Mouse (Mus musculus) splenic B cell, adult 2 months (primary cell): Measurements from ENCODE around the gene Lrg1.

Experiments
- DNase-seq: peaks from one replicate; pipeline ENCODE4 v3.0.0-alpha.2; 2011; ENCODE audit warnings: low read depth, low spot score
- H3K27me3 ChIP-seq: 2 replicates; pipeline ENCODE4 v1.6.1; 2012; ENCODE audit warnings: mild to moderate bottlenecking, low read length, moderate library complexity, mixed read lengths; ENCODE audit not compliant: control insufficient read depth, poor library complexity, insufficient read depth, severe bottlenecking
- H3K36me3 ChIP-seq: 2 replicates; pipeline ENCODE4 v1.6.1; 2012; ENCODE audit warnings: mild to moderate bottlenecking, low read length, moderate library complexity, mixed read lengths; ENCODE audit not compliant: control insufficient read depth, poor library complexity, insufficient read depth, severe bottlenecking

Lrg1 gene

GRCm38 (mm10) chr17:56144546-56144945 lies 22.7 kb upstream of the Lrg1 start:
- no peak for DNase-seq

DNA sequence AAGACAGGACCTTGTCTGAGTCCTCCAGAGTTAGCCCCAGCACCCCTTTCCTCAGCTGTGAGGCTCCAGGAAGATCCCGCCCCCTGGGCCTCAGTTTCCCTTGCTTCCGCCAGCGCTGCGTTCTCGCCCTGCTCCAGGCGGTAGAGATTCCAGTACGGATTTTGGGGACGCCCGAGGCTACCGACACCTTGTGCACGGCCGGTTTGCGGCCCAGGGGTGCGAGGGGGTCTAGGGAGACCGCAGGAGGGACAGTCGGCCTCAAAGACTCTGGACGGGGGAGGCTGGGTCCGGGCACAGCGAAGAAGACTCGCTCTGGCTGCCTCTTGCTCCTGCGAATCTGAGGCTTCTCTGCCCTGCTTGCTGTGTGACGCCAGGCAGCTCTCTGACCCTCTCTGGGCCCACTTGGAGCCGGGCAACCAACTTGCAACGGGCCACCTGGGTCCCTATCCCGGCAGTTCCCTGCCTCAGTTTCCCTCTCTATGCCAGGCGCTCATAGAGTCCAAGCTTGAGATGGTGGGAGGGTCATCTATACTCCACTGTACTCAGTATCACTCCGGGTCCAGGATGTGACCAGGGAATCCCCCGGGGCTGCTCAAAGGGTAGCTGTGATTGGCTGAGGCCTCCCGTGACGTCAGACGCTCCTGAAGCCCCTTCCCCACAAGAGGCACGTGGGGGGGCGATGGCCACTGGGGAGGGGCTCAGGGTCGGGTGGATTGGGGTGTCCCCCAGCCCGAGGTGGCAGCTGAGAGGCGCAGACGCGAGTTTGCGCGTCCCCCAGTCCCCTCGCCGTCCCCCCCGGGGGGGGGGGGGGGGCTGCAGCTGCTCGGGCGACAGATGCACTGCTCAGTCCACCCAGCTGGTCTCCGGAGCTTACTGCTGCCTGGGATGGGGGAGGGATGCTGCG lies 20.2 kb upstream of the Lrg1 start:
- DNase-seq = no peak
- no peaks in the 10 kb centered on the region for H3K36me3 ChIP-seq
- peaks cover 2% of the 10 kb centered on the region for H3K27me3 ChIP-seq

More at GRCm38 (mm10) chr17:56144546-56144945, 22.7 kb upstream of the Lrg1 start:
- H3K27me3 ChIP-seq = peaks cover 2% of the 10 kb centered on the region
- H3K36me3 ChIP-seq = no peaks in the 10 kb centered on the region

- Histone ChIP-seq H3K36me3 (no peaks in the 10 kb centered on the region), H3K27me3 (peaks cover 2% of the 10 kb centered on the region)
- peak; percentile 53 for DNase-seq
Measured at GRCm38 (mm10) chr17:56139858-56140595, 18.2 kb upstream of the Lrg1 start, which contains the start of gene Sema6b. Gene Sema6b (minus strand): TSS chr17:56140343.

- Histone ChIP-seq H3K36me3 (no peaks in the 10 kb centered on the region), H3K27me3 (peaks cover 2% of the 10 kb centered on the region)
- no peak for DNase-seq
Measured at GRCm38 (mm10) chr17:56139355-56139754, 17.6 kb upstream of the Lrg1 start.

DNA sequence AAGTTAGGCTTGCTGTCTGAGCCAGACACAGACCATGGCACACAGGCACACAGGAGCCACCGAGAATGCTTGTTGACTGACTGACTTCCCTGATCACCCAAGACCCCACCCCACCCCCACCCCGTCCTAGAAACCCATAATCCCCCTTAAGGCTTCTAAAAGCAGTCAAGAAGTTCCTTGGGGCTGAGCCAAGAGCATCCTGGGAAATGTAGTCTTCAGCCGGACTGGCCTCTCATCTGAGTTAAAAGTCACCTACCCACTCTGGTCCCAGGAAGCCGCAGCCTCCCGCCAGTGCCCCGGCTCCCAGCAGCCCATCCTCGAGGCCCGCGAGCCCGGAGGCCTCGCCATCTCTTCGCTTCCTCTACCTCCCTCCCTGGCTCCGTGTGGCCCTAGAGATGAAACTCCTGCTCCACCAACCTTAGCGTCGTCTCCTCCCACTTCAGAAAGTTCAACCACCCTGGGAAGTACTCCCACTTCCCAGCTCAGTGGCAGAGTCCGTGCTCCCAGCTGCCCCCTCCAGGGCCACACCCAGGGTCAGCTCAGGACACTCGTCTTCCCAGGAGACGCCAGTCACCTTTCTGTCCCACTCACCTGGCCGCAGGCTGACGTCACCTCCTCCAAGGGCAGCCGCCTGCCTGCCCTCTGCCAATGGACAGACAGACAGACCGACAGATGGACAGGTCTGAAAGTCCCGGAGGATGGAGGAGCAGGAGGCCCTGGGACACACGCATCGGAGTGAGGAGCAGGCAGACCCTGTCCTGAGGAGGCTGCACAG lies 16.2 kb upstream of the Lrg1 start:
- DNase-seq = no peak
- Histone ChIP-seq H3K27me3 (peaks cover 2% of the 10 kb centered on the region), H3K36me3 (no peaks in the 10 kb centered on the region)

GRCm38 (mm10) chr17:56136558-56136957 lies 14.8 kb upstream of the Lrg1 start:
- Histone ChIP-seq H3K27me3 (peaks cover 2% of the 10 kb centered on the region; the same call in 1 of the 2 replicates), H3K36me3 (no peaks in the 10 kb centered on the region)
- no peak for DNase-seq

DNA sequence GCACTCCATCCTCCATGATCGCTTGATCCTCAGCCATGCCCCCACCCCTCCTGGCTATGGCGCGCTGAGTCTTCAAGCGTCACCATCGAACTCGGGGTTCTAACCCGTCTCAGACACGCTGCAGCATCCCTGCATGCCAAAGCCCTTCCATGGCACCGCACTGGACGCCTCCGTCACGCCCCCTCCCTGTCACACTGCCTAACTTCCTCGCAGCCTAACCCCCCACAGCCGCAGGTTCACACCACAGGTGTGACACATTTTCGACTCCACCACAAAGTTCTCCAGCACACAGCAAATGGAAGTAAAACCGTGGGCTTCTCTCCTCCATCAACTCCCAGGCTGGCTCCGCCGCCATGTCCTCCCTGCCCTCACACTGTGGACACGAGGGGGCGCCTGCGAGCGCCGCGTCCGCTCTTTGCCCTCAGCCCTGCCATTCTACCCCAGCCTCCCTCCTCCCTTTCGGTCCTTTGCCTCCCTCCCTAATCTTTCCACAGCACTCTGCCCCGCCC lies 12.7 kb upstream of the Lrg1 start:
- Histone ChIP-seq H3K36me3 (no peaks in the 10 kb centered on the region), H3K27me3 (no peaks in the 10 kb centered on the region)
- peak; percentile 83 for DNase-seq

DNA sequence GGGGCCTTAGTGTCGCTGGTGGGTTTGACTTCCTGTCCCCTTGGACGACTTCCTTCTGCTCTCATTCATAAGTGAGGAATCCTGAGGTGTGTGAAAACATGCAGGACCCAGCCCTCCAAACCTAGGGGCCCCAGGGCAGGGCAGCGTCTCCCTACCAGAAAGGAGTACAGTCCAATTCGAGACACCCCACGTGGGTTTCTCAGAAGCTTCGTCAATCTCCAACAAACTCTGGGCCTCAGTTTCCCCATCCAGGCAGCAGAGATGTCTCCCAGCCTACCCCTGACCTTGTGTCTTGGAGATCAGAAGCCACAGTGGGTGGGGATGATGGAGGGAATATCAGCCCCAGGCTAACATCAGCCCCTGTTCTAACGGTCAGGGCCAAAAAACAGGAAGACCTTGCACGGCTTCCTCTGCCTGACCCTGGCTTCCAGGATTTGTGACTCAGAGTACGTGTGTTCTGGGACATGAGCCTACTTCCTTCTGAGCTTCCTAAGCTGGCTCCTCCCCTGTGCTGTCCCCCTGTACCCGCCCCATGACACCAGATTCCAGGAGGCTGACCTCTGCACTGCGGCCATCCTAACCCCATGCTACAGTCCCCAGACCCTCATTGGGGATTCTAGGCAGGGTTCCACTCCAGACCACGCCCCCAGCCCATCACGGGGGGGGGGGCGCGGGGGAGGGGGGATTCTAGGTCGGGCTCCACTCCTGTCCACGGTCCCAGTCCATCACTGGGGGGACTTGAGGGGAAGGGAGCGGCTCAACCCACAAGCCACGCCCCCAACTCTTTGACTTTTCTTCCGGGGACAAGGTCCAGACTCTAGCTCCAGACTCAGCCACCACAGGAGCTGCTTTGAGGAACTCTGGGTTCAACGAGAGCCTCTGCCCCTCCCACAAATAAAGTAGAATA lies 11.9 kb upstream of the Lrg1 start:
- peak; percentile 43 for DNase-seq
- H3K27me3 ChIP-seq = no peaks in the 10 kb centered on the region

DNA sequence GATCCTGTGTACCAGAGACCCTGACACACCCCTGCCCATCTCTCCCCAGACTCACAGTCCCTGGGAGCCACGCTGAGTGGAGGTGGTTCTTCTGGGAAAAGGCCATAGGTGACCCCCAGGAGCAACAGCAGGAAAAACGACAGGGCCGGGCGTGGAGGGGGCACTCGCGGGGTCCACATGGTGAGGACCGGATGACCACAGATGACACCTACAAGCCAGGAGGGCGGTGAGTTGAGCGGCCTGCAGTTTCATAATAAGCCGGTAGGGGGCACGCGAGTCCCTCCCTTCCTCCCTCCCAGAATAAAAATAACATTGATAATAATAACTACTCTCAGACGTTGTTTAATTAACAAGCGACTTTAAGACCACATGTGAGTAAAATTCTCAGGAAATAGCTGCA lies 10.9 kb upstream of the Lrg1 start:
- Histone ChIP-seq H3K27me3 (no peaks in the 10 kb centered on the region), H3K36me3 (no peaks in the 10 kb centered on the region)
- peak; percentile 85 for DNase-seq

More for the DNA sequence above, 11.9 kb upstream of the Lrg1 start:
- no peaks in the 10 kb centered on the region for H3K36me3 ChIP-seq

DNA sequence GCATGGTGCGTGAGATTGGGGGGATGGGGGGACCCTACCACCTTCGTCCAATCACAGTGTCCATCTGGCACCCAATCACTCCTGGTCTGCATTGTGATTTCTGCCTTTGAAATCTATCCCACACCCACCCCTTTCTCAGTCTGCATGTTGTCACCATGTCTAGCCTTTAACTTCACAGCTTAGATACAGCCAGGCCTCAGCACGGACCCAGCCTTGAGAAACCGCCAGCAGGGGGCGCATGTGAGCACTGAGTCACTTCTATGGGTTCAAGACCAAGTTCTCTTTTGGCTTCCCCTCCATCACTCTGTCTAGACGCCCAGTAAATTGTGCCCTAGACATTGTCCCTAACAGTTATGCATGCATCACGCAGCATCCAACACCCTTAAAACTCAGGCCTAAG lies 10.0 kb upstream of the Lrg1 start:
- Histone ChIP-seq H3K36me3 (no peaks in the 10 kb centered on the region), H3K27me3 (no peaks in the 10 kb centered on the region)
- peak; percentile 86 for DNase-seq

DNA sequence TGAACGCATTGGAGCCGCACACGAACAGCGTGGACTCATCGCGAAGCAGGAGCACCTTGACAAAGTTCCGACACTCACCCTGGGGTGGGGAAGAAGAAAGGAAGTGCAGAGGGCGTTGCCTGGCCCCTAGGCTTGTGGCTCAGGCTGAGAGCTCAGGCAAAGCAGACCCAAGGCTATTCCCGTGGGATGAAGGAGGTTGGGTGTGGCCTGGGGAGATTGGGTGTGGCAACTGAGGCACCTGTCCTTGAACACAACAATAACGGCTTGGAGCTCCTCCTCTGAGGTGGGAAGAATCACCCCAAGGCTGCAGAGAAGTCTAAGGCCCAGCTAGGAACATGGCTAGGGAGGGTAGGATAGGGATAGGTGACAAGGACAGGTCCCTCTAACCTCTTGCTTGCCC lies 9.3 kb upstream of the Lrg1 start:
- Histone ChIP-seq H3K27me3 (no peaks in the 10 kb centered on the region), H3K36me3 (no peaks in the 10 kb centered on the region)
- no peak for DNase-seq

DNA sequence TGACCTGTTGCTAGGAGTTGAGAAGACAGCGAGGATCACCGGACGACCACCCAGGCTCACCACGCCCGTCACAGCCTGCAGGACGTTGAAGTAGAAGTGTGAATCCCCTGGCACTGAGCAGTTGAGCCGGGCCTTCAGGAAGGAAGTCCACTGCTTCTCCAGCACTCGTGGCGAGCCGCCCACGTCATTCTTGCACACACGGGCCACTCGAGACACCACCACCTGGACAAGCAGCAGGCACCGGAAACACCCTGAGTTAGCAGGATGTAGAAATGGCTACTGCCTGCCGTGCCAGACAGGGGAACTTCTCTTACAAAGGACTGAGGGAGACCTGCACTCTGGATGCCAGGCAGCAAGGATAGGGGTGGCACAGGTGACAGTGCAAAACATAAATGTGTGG lies 6.4 kb upstream of the Lrg1 start:
- no peaks in the 10 kb centered on the region for H3K27me3 ChIP-seq
- H3K36me3 ChIP-seq = no peaks in the 10 kb centered on the region
- peak; percentile 28 for DNase-seq

- H3K27me3 ChIP-seq = no peaks in the 10 kb centered on the region
- no peak for DNase-seq
- no peaks in the 10 kb centered on the region for H3K36me3 ChIP-seq
Measured at GRCm38 (mm10) chr17:56126175-56126574, 4.4 kb upstream of the Lrg1 start.

- Histone ChIP-seq H3K36me3 (no peaks in the 10 kb centered on the region), H3K27me3 (no peaks in the 10 kb centered on the region)
- no peak for DNase-seq
Measured at GRCm38 (mm10) chr17:56125276-56125630, 3.5 kb upstream of the Lrg1 start.
